Mouse (Mus musculus): ENCODE measurements around the gene 2900026A02Rik. TPM values are rescaled to one million over a fixed set of nuclear protein-coding genes. Genes with fewer than 3 reads are reported as not detected.

Gene 2900026A02Rik
- total and polyA plus RNA-seq, 3 experiments: 18.0 to 21.4 (median 19.2) TPM

GRCm38 (mm10) chr5:113038601-113039000, 182.4 kb downstream of the 2900026A02Rik start:
- Histone ChIP-seq H3K27me3 (ENCODE audit: control insufficient read depth, insufficient read depth, low read length) (no peaks in the 10 kb centered on the region), H3K4me3 (no peak overlapping the region), H3K36me3 (ENCODE audit: control insufficient read depth, insufficient read depth, low read length) (no peaks in the 10 kb centered on the region), H3K79me2 (replicated peaks; ENCODE audit: control insufficient read depth, insufficient read depth, low read length) (no peaks in the 10 kb centered on the region), H3K4me1 (ENCODE audit: control insufficient read depth, insufficient read depth, low read length) (peaks cover 4% of the 10 kb centered on the region), H3K27ac (no peak overlapping the region), H3K9ac (ENCODE audit: low read depth, low read length) (no peak overlapping the region)
- 88% methylated on average over 6 of the region's 6 CpGs for WGBS
- no peak for DNase-seq
- no peak for TF ChIP-seq CTCF (IDR thresholded peaks at IDR 0.05)
- TF ChIP-seq POLR2A (IDR thresholded peaks at IDR 0.05; ENCODE audit: insufficient read depth, low read depth, low read length): no peak
- no peak for TF ChIP-seq EP300 (IDR thresholded peaks at IDR 0.05; ENCODE audit: insufficient read depth, low read depth, low read length)
- intact Hi-C loops (cut with DNase I): no loop called here

Other genes starting within 250 kb of the 2900026A02Rik start
- gene Grk3, start 205.4 kb downstream of the 2900026A02Rik start, total RNA-seq (2021): 1 to 10 TPM; 4.9 to 5.2 TPM
- gene Grk3, start 205.4 kb downstream of the 2900026A02Rik start, polyA plus RNA-seq (2012; rRNA removed): 8.4 and 16.0 TPM in 2 replicates
- gene Crybb2, start 151.1 kb downstream of the 2900026A02Rik start, total RNA-seq (2021): not detected
- gene Crybb2, start 151.1 kb downstream of the 2900026A02Rik start, polyA plus RNA-seq (2012; rRNA removed): not detected in 2 replicates
- gene Crybb3, start 139.7 kb downstream of the 2900026A02Rik start, total RNA-seq (2021): 1 to 10 TPM in 1 of 2 experiments, under 1 TPM in 1; 0.68 to 1.5 TPM
- 2.6 and 4.2 TPM in 2 replicates for gene Crybb3, start 139.7 kb downstream of the 2900026A02Rik start, polyA plus RNA-seq (2012; rRNA removed)
- gene Tmem211, start 5.7 kb upstream of the 2900026A02Rik start, total RNA-seq (2021): not detected
- not detected in 2 replicates for gene Tmem211, start 5.7 kb upstream of the 2900026A02Rik start, polyA plus RNA-seq (2012; rRNA removed)
- gene Sgsm1, start 89.5 kb upstream of the 2900026A02Rik start, total RNA-seq (2021): 1 to 10 TPM in 1 of 2 experiments, under 1 TPM in 1; 0.52 to 1.2 TPM
- gene Sgsm1, start 89.5 kb upstream of the 2900026A02Rik start, polyA plus RNA-seq (2012; rRNA removed): 0.43 and 0.67 TPM in 2 replicates
- gene Aym1, start 136.1 kb upstream of the 2900026A02Rik start, total RNA-seq (2021): not detected
- gene Aym1, start 136.1 kb upstream of the 2900026A02Rik start, polyA plus RNA-seq (2012; rRNA removed): not detected in 2 replicates

Measured in heart, adult 2 months (tissue).